Mouse (Mus musculus): ENCODE results near the gene Reg1.
"Not testable (repeated sequence)": the region's sequence is repeated elsewhere in the genome, so short reads cannot be mapped to it uniquely, and the experiment has no call there.

GRCm38 (mm10) chr6:78422411-78422810, at the start of gene Reg1:
- TF ChIP-seq CTCF (conservative IDR thresholded peaks at IDR 0.05; ENCODE audit: insufficient read depth, insufficient read length, low read depth, low read length); POLR2A (IDR thresholded peaks at IDR 0.05; ENCODE audit: low read depth, low read length): not testable (repeated sequence)

All from kidney, adult 2 months (tissue).